Mouse (Mus musculus) cerebellum, adult 8-10 months (tissue): ENCODE results near the gene Ndufv1.
"Not testable (repeated sequence)": the region's sequence is repeated elsewhere in the genome, so short reads cannot be mapped to it uniquely, and the experiment has no call there.

Experiments
- DNase-seq: peaks from one replicate; pipeline ENCODE4 v3.0.0; 2022

Gene Ndufv1

DNA sequence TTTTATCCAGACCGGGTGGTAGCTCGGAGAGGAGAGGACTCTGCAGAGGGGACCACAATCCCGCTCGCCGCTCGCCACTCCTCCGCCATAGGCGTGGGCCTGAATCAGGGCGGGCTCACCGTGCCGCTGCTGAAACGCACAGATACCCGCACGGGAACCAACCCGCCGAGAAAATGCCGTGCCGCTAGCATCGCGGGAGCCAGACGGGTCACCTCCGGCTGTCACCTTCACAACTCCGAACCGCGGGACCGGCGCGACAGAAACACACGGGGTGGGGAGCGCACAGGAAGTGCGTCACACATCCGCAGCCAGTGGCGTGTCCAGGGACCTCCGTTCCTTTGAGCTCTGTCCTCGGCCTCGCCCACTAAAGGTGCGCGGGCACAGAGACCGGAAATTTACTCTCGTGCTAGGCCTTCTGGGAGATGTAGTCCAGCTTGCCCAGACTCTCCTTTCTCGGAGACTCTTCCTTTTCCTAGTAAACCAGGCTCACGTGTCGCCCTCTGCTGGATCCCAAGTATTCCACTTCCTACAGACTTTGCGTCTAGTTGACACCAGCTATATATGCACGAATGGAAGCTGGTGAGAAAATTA, at the start of gene Ndufv1:
Gene Ndufv1 (minus strand): TSS at position 375 of the 591 bp plus-strand sequence.
- peak; percentile 95 for DNase-seq

DNA sequence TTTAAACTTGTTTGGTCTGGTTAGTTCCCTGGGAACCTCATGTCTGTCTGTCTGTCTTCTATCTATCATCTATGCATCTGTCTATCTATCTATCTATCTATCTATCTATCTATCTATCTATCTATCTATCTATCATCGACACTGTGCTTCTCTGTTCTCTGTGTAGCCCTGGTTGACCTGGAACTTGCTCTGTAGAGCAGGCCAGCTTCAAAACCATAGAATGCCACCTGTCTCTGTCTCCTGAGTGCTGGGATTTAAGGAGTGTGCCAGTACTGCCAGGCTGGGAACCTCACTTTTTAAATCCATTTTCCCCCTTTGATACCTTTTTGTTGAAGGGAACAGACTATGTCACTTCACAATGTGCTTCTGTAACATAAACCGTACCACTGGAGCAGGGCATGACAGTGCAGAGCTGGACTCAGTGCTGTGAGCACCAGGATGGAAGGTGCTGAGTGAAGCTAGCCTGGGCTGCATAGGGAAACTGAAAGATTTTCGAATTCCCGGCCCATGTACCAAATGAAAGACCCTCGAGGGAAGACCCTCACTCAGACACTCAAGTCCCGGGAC, 48.4 kb upstream of the Ndufv1 start:
- DNase-seq, result no peak

DNA sequence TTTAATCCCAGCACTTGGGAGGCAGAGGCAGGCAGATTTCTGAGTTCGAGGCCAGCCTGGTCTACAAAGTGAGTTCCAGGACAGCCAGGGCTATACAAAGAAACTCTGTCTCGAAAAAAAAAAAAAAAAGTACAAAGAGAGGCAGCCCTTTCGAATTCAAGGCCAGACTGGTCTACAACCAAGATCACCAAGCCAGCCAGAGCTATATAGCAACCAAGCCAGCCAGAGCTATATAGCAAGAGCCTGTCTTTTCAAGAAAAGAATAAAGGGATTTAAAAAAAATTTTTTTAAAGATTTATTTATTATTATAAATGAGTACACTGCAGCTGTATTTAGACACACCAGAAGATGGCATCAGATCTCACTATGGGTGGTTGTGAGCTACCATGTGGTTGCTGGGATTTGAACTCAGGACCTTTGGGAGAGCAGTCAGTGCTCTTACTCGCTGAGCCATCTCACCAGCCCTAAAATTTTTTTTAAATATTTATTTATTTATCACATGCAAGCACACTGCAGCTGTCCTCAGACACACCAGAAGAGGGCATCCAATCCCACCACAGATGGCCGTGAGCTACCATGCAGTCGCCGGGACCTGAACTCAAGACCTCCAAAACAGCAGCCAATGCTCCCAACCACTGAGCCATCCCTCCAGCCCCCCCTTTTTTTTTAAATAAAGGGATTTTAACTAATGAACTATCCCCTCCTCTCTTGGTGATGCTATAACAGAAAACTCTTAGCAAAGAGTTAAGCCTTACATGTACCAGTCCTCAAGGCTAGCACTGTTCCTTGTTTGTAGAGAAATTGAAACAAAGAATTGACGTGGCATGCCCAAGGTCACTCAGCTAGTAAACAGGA, 47.7 kb upstream of the Ndufv1 start:
- not testable (repeated sequence) for DNase-seq

DNA sequence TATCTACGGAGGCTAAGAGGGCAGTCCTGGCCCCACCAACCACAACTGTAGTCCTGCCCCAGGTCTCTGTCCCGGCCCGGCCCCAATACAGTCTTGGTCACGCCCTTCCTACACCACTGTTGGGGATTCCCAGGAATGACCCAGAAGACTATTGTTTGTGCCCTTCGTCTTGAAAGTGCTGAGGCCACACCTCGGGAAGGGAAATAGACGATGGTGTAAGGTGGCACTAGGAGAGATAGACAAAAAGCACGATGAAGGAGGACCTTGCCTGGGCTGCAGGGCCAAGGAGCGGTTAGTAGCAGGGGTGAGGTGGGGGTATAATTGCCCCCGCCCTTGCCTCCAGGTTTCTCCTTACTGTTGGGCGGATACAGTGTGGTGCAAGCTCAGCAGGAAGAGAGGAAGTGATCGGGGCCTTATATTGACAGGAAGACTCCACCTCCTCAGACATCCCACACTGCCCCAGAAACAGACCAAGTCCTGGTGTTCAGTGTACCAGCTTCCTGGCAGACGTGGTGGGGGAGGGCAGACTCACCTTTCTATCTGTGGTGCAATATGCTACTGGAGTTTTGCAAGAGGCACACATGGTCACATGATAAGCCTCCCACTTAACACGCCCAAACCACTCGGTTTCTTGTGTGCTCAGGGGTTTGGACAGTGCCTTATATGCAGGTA, 46.6 kb upstream of the Ndufv1 start, which contains the start of gene Gstp3:
Gene Gstp3 (minus strand): TSS at position 501 of the 672 bp plus-strand sequence.
- no peak for DNase-seq

DNA sequence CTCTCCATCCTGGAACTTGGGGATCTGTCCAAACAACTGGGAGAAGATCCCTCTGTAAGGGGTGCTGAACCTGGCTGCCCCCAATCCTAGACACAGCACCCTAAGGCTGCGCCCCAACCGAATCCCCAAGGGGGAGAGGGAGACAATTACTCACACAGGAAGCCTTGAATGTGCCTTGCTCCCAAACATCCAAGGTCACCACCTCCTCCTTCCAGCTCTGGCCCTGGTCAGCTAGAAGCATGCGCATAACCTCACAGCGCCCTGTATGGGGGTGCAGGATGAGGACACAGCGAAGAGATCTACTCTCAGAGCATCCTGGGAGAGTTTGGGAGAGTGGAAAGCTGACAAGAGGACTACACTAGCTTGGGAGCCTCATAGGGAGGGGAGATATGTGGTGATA, 46.0 kb upstream of the Ndufv1 start:
- no peak for DNase-seq

DNA sequence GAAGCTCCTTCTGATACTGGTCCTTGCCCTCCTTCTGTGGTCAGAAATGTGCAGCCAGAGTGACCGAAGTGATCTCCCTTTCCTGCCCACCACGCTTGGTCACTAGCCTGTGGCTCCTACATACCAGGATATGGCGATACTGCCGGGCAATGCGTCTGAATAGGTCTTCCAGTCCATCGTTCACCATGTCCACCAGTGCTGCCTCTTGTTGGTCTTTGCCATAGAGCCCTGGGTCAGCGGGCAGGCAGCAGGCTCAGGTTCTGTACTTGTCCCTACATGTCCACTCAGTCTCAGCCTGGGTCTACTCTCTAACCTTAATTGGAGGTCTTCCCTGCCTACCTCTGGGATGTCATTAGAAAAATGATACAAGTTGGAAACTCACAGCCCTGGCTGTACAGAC, 45.4 kb upstream of the Ndufv1 start:
- DNase-seq, result no peak

DNA sequence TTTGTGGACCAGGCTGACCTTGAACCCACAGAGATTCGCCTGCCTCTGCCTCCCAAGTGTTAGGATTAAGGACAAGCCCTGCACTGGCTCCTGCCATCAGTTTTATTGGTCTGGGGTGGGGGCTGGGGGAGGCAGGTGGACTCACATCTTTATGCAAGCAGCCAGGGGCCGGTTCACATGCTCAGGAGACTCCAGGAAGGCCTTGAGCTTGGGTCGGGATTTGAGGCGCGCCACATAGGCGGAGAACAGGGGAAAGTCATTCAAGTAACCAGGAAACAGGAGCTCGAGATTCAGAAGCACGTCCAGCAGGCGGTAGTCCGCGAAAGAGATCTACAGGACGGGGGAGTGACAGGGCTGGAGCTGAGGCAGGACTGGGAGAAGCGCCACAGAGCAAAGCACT, 44.8 kb upstream of the Ndufv1 start:
- no peak for DNase-seq

DNA sequence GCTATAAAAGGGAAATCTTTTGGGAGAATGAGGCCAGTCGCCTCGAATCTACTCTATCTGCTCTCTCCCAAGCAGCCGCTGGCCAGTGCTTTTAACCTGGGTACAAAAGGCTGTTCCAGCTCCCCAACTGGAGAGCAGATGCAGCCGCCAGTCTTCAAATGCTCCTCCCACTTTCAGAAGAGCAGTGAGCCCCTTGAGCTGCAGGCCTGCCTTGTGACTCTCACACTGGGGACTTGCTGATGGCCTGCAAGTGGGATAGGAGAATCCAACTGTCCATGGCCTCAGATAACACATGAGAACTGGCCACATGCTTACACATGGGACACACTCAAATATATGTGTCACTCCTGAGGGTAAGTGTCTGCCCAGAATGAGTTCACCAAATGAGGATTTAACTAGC, 44.1 kb upstream of the Ndufv1 start:
- no peak for DNase-seq

DNA sequence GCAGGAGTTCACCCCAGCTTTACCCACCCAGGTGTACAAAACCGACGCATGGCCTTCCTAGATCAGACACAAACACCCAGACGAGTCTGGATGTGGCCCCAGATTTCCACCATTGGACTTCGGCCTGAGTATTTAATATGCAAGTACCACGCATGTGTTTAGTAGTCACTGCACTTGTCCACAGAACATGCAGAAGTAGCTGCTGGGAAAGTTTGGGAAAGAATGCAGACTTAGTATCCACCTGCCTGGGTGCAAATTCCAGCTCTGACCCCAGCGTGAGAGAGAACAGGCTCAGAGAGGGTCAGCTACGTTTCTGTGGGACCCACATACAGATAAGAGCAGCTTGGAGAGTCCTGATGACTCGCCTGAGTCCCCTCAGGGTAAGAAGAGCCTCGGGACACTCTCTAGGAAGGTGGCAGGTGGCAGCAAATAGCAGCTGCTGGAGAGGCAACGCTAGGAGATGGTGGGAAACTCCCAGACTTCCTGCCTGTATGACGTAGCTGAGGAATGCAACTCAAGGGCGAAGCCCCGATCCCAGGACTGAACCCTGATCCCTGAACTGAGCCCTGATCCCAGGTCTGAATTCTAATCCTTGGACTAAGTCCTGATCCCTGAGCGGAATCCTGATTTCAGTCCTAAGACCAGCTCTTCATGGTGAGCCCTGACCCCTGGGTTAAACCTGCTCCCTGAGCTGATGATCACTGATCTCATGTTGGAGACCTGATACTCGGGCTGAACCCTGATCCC, 43.5 kb upstream of the Ndufv1 start:
- DNase-seq, result no peak

DNA sequence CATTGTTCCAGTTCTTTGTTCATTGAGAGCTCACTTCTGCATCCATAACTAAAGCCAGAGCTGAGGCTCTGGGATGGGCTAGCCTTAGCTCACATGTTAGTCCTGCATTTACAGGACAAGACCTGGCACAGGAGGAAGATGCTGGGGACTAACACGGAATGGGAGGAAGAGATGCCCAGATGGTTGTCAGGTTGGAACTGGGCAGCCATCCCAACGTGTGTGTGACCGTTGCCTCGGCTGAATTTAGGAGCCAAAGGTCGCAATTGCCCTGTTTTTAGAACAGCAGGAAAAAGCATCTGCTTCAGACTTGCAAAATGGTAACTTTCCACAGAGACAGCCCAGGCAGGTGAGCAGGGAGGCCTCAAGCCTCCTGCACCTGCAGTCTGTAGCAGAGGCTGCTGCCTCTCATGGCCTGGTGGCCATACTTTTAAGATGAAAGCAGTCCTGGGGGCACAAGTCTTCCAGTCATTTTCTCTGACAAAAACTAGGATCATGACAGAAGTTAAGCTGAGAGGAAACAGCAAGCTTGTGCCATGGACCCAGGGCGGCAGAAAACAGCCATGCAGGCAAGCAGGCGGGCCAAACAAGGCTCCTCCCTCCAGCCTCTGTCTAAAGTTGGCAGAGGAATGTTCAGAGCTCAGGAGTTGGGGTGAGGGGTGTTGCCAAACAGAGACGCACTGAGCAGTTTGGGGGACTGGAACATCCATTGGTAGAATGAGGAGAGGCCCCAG, 42.8 kb upstream of the Ndufv1 start:
- peak; percentile 69 for DNase-seq

DNA sequence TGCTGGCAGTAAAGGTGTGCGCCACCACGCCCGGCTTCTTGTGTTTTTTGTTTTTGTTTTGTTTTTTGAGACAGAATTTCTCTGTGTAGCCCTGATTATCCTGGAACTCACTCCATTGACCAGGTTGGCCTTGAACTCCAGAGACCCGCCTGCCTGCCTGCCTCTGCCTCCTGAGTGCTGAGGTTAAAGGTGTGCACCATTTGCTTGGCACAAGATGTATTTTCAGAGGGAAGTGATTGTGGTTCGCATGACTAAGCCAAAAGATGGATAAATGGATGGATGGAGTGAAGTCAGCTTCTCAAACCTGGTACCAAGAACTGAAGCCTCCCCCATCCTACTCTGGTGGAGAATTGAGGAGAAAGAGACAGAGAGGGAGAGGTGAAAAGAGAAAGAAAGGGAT, 42.0 kb upstream of the Ndufv1 start:
- no peak for DNase-seq

DNA sequence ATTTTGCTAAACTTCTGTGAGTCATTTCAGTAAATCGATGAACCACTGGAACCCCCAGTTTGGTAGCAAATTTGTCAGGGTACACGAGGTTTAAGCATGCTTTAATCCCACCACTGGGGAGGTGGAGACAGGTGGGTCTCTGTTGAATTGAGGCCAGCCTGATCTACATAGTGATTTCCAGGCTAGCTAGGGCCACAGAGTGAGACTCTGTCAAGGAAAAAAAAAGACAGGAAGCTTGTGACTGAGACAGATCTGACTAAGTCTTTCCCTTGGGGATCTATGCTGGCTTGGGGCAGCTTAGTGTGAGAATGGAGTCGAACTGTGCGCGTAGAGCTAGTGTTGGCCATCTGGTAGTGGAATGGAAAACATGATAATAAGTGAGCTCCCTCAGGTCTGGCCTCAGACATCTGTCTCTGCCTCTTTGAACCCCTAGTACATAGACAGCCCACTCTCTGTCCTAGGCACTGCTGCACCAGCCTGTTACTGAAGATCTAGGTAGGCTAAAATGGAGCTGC, 40.0 kb upstream of the Ndufv1 start:
- no peak for DNase-seq

DNA sequence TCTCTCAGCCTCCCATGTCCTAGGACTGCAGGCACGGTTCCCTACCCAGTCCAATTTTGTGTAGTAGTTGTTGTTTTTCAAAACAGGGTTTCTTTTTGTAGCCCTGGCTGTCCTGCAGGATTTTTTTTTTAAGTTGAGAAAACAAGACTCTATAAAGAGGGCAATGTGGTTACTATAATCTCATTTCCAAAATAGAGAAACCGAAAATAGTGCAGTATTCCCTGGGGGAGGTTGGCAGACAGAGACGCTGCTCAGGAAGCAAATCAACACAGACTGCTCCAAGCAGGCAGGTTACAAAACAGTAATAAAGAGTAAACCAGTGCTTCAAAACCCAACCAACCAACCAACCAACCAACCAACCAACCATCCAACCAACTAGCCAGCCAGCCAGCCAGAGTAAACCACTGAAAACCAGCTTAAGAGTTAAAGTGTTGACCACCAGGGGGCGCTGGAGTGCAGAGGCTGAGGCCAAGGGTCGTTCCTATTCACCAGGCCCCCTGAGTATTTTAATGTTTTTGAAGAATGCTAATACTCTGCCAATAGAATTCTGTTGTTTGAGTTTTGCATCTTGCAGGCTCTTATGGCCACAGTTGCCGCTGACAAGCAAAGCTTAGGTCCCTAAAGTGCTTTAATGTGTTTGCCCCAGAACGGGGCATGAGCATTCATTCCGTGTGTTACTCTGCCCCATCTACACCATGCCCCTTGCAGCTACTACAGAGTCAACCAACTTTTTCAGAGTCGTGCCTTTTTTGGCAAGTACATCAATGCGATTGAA, 39.3 kb upstream of the Ndufv1 start:
- peak; percentile 69 for DNase-seq

DNA sequence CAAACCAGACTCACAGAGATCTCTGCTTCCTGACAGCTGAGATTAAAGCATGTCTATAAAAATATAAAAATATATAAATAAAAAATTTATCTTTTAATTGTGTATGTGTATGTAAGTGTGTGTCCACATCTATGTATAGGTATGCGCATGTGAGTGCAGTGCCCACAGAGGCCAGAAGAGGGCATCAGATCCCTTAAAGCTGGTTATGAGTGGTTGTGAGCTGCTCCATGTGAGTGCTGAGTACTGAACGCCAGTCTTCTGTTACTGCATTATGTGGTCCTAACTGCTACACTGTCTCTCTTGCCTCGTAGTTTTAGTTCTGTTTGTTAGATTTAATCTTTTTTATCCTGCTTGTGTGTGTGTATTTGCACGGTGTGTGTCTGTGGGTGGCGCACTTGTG, 38.4 kb upstream of the Ndufv1 start:
- no peak for DNase-seq

DNA sequence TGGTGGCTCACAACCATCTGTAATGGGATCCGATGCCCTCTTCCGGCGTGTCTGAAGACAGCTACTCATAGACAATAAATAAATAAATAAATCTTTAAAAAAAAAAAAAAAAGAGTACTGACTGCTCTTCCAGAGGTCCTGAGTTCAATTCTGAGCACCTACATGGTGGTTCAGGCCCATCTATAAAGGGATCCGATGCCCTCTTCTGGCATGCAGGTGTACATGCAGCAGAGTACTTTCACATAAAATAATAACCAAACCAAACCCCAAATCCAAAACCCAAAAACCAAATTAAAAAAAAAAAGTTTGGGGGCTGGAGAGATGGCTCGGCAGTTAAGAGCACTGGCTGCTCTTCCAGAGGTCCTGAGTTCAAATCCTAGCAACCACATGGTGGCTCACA, 36.5 kb upstream of the Ndufv1 start:
- not testable (repeated sequence) for DNase-seq

DNA sequence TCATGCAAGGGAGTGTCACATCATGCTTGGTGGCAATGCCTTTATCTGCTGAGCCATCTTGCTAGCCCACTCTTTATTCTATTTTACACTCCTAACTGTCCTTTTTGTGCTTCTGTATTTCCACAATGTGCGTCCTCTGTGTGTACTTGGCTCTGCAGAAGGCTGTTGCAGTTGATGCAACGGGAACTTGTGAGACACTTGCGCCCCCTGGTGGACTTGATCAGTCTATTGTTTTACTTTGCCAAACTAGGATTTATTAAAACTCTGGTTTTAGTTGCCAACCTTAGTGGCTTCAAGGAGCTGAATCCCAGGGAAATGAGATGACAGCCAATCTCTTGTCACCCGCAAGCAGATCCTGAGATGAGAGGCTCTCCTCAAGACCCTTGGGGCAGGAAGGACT, 35.3 kb upstream of the Ndufv1 start:
- DNase-seq, result peak; percentile 87

DNA sequence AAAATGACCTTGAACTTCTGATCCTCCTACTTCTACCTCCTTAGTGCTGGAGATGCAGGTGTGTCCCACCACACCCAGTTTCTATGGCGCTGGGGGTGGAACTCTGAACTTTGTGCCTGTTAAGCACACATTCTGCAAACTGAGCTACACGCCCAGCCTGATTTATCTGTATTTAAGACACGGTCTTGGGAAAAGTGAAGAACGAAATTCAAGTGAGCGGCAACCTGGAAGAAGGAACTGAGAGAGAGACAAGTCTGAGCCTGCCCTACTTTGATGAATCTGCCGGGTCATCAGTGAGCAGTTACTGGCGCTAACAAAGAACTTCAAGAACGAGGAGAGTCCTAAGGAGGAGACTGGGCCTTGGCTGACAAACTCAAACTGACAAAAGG, 34.3 kb upstream of the Ndufv1 start:
- no peak for DNase-seq

DNA sequence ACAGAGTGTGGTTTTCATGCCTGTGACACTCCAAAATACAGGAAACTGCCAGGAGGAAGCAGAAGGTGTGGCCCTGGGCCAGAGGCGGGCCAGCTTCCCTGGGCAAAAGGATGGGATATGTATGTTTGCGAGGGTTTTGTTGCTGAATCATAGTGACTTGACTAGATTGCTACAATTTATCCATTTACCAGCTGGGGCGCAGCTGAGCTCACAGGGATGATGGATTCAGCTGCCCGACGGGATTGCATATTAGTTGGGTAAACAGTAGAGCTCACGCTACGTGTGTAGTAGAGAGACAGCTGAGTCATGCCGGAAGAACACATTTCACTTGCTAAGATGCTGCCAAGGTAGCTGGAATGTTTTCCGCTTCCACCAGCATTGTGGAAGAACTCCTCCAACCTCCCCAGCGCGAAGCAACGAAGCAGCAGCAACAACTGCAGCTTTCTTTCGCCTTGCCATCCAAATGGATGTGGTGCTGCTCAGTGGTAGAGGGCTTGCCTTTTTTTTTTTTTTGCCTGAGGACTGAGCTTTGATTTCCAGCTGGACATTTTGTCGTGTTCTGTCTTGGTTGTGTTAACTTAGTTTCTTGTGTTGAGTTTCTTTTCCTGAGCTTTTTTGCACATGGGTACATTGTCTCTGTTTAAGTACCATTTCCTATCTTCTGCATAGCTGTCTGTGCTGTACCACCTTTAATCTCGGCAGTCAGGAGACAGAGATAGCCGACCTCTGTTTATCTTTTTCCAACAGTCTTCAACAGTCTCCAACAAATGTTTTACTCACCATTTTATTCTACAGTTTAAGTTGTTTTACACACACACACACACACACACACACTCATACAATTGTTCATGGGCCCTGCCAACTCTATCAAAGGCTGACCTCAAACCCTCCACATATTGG, 33.6 kb upstream of the Ndufv1 start, which contains the start of gene Gstp2:
Gene Gstp2 (minus strand): TSS at position 58 of the 900 bp plus-strand sequence.
- DNase-seq, result peak; percentile 78

DNA sequence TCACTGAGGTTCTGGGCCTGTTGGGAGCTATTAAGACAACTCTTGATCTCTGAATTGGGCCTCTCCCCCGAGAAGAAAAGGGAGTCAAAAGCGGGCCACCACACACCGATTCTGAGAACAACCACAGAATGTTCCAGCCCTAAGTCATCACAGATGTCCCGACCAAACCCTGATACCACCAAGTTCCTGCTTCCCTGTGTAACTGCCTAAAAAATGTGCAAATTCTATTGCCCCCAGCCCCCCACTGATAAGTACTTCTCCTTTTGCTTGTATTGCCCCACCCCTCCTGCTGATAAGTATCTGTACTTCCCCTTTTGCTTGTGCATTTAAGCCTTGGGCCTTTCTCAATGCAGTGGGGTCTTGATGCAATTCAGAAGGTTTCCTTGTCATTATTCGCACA, 31.5 kb upstream of the Ndufv1 start:
- DNase-seq, result not testable (repeated sequence)

DNA sequence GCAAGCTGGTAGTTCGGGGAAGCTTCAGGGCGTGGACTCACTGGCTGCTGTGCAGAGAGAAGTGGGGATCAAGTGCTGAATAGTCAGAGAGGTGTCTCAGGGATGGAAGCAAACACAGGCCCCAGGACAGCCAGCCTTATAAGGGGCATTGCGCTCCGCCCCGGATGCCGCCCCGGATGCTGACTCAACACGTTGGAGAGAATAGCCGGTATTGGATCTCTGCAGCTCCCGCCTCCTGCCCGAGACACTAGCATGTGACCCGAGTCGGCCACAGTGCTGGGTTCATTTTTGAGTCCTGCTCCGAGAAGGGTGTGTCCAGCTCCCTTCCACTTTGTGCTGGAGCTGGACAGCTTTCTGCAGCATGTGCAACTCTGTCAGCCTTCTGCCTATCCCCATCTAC, 29.5 kb upstream of the Ndufv1 start:
- no peak for DNase-seq
